Mouse (Mus musculus) kidney, postnatal 25 days (tissue): ENCODE measurements at regions not wholly inside any gene's neighbourhood (a gene's known extent, or its start where the extent isn't known, plus 50 kb on each side); places are given as distances from the start of the nearest gene placed in this dataset.
"Not testable (repeated sequence)": the region's sequence is repeated elsewhere in the genome, so short reads cannot be mapped to it uniquely, and the experiment has no call there.

Experiments used
- DNase-seq, 2 experiments: peaks; one replicate each; pipeline ENCODE4 v3.0.0; 2021; ENCODE audit warnings: mixed read lengths in 2 of 2

- no peak for DNase-seq
Observed at GRCm38 (mm10) chr16:86340311-86340710, 438.7 kb upstream of the Adamts5 start.

- no peak for DNase-seq
Observed at GRCm38 (mm10) chr16:86325406-86325805, 423.8 kb upstream of the Adamts5 start.

DNA sequence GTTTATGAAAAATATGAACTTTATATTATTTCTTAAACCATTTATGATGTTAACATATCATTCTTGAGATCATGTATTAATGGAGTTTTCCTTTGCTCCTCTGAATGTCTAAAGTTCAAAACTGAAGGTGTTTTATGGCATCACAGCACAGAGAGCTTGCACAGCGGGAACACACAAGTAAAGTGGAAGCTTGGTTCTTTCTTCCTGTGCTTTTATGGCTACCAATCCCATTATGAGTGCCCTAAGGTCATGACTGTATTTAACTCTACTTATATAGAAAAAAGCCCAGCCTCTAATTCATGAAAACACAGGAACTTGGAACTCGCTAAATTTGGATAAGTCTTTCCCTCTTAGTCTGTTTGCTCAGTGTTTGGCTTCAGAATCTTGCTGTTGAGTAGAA is 417.3 kb upstream of the Adamts5 start:
- DNase-seq, result no peak

DNA sequence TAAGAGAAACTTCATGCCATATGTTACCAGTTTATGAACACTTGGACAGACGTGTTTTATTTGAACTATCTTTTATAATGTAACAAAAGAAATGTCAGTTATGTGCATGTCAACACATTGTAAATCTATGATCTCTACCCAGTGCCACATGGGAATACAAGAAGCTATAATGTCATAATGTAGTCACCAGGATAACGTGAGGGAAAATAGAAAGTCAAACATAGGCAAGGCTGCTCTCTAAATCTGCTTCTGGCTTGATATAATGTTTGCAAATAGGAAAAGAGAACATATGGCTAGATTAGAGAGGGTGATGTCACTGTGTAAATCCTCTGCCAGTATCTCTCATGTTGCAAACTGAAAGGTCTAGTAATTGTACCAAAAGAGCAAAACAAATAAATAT is 408.1 kb upstream of the Adamts5 start:
- DNase-seq, result no peak

GRCm38 (mm10) chr16:86303869-86304268 is 402.2 kb upstream of the Adamts5 start:
- no peak for DNase-seq

- no peak for DNase-seq
Observed at GRCm38 (mm10) chr16:86302451-86303145, 401.0 kb upstream of the Adamts5 start.

- no peak for DNase-seq
Observed at GRCm38 (mm10) chr16:86294436-86294835, 392.8 kb upstream of the Adamts5 start.

DNA sequence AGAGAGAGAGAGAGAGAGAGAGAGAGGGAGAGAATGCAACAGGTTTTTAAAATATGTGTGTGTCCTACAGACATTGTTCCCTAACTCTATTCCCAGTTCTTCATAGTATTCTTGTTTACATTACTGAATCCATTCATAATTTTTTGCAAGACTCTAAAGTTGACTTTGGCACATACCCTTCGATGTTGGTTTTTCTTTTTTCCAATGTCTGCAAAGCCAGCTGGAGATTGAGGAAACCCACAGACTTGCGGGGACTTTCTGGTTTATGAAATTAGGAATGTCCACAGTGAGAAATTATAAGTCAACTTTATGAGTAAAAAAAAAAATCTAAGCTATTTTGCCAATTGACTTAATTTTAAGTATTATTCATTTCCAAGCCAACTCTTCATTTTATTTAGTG is 379.7 kb upstream of the Adamts5 start:
- no peak for DNase-seq

GRCm38 (mm10) chr16:86277031-86277430 is 375.4 kb upstream of the Adamts5 start:
- no peak for DNase-seq

DNA sequence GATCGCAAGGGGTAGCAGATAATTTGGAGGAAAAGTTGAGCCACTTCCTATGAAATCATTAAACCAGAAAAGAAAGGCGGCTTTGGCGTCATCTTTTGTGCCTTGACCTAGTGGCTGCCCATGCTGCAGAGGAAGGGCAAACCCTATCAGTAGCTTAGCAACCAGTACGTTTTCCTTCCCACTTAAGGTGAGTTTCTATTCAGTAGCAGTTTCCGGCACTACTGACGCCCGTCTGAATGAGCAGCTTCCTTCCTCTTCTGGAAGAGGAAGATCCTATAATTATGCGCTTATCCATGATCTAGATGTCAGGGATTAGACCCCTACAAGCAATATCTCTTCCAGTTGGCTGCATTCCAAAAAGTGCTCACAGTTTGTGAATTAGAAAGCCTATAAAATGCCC is 360.0 kb upstream of the Adamts5 start:
- peak; percentile 10 to 48 for DNase-seq

DNA sequence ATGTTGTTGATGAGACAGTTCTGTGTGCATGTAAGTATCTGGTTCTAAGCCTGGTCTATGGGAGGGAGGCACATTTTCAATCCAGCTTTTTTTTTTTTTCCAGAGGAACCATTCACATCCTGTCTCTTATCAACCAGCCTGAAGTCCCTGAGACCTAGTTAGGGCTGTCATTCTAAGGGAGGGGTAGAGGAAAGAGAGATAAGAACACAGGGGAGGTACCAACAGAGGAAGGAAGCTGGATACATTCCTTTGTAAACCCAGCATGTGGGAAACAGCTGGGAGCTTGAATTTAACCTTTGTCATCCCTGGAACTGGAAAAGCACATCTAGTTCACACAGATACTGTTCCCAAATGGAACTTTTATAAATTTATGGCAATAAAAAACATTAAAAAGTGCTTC is 351.0 kb upstream of the Adamts5 start:
- no peak for DNase-seq

GRCm38 (mm10) chr16:86250021-86250420 is 348.4 kb upstream of the Adamts5 start:
- no peak for DNase-seq

GRCm38 (mm10) chr16:86244191-86244590 is 342.6 kb upstream of the Adamts5 start:
- DNase-seq, result no peak

DNA sequence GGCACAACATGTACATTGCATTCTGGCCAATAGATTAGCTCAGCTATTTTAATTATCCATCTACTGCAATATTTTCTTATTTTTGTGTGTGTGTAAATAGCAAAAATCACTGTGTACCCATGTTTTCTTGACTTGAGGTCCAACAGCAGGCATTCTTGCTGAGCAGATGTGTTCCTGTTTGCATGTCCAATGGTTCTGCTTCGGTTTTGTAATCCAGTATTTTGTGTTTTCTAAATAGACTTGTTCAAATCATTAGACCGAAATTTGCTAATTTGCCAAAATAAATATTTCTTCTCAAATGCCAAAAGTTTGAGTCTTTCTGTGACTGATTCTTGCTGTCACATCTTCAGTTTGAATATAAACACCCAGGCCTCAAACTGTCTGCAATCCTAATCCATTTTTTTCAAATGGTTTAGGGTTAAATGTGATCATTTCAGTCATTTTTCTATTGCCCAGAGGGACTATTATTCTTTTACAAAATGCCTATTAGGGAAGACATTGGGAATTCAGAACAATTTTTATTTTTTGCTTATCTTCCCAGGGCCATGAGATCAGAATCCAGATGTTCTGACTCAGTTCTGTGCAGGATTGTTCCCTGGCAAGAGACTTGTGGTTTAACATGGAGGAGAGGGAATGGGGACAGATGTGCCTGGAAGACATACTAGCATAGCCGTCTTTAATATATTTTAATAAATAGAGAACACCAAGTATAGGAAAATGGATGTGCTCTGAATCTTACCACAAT is 341.3 kb upstream of the Adamts5 start:
- no peak for DNase-seq

GRCm38 (mm10) chr16:86222997-86223396 is 321.4 kb upstream of the Adamts5 start:
- peak in 1 of 2 experiments; percentile 31 for DNase-seq

- DNase-seq, result no peak
Observed at GRCm38 (mm10) chr16:86210547-86210946, 308.9 kb upstream of the Adamts5 start.

GRCm38 (mm10) chr16:86209319-86209718 is 307.7 kb upstream of the Adamts5 start:
- DNase-seq, result no peak

DNA sequence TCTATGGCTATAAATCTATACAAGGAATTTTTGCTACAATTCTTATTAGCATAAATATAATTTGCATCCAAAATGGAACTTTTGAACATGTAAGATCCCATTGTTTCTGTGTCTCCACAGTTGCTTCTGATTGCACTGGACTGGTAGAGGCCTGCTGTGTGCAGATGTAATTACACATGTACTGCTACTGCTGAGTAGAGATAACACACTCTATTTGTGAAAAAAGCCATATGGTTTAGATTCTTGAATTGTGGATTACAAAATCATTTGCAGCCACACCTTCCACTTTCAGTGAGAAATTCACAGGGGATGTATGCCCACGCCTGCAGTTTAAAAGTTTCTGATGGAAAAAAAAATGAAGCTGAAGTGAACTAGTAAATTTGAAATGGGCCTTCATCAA is 288.2 kb upstream of the Adamts5 start:
- no peak for DNase-seq

- no peak for DNase-seq
Observed at GRCm38 (mm10) chr16:86188966-86189365, 287.3 kb upstream of the Adamts5 start.

DNA sequence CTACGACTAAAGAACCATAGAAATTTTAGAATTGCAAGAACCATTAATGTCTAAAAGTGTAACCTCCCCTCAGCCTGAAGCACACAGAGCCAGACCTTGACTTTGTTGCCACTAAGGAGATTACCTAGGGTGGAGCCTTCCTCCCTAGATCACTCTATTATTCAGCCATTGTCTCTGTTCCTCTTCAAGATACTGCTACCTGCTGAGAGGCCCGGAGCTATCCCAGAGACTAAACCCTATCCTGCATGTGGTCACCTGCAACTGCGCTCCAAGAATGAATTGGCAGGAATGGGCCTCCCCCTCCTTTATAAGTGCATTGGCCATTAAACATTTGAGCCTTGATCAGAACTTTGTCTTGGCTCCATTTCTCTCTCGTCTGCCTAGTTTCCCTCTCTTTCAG is 286.0 kb upstream of the Adamts5 start:
- not testable (repeated sequence) for DNase-seq

DNA sequence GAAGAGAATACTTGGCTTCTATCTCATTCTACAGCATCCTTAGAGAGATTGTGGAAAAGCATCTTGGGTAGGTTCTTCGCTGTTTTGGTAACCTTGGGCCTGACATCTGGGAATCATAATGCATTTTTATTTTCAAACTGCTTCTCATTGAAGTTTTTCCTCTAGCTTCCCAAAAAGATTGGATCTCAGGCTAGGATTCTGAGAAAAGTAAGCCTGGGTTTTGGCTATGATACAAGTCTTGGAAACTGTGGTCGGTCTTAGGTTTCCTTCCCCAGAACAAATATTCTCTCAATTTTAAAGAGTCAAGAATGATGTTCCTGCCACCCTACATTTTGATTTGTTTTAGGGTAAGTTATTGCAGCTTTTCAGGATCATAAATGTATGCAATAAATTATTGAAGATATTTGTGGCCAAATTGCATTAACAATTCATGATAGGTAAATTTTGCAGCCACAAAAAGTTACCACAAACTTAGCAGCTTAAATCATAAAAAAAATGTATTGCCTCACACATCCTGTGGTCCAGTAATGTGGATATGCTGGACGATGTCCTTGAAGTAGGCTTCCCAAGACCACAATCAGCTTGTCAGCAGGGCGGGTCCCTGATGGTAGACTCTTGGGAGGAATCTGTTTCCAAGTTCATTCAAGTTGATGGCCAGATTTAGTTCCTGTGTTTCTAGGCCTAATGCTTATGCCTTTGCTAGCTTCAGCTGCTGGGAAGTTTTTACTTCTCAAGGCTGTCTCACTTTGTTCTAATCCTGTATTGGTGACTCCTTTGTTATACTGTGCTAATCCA is 257.6 kb upstream of the Adamts5 start:
- DNase-seq, result no peak

GRCm38 (mm10) chr16:86138171-86138570 is 236.5 kb upstream of the Adamts5 start:
- no peak for DNase-seq

DNA sequence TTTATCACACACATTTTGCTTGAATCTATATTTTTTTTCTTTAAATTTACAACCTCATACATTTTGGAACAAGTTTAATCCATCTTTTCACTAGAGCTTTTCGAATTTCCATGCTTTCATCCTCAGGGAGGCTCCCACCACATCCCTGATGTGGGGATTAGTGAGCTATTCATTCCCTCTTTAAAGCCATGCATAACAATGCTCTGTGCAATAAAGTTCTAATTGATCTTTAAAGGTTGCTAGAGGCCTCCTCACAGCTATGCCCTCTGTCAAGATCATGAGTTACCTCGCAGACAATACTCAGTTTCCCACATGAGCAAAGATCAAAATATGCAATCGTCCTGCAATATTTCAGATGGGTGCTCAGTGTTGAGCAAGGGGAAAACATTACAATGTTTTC is 234.5 kb upstream of the Adamts5 start:
- DNase-seq, result no peak

GRCm38 (mm10) chr16:86127391-86127790 is 225.8 kb upstream of the Adamts5 start:
- DNase-seq, result no peak
